ENCODE assay signal across 7 mouse cellular contexts in the genomic region with DNA sequence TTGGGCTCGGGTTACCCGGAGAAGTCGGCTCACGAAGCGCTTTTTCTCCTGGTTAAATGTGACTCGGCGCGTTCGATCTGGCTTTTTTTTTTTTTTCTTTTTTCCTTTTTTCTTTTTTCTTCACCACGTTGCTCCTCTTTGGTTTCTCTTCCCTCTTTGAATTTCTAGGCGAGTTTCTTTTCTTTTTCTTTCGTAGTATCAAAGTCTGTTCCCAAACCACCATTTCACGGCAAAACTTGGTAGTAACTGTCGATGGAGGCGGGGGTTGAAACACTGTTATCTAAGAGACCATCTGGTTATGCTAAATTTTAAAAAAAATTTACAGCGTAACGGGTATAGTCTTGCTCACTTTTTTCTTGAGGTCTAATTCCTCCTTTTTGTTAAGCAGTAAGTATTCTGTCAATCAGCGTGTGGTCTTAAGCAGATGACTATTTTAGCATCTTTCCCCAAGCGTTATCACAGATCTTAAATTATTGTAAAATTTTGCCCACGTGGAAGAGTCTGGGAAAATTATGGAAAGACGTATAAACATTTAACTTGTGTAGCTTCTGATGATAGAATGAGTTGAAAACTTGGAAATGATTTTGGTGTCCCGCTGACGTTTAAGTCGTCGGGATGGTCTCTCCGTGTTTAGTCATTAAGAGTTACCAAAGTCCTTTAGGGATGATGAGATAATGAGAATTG. TPM values are rescaled to one million over a fixed set of nuclear protein-coding genes. Genes with fewer than 3 reads are reported as not detected.
DNase-seq lines count a peak whose midpoint lies in the region; ATAC-seq lines count a peak whose summit lies in the region.

No protein-coding gene starts in this region.

- peak overlapping the region; percentile 48 for H3K4me2 ChIP-seq in embryonic facial prominence, embryonic 11.5 days (ENCODE audit: low read depth, low read length)
- peak overlapping the region; percentile 73 for H3K4me2 ChIP-seq in intestine, embryonic 15.5 days (replicated peaks)
- peak overlapping the region; percentile 77 for H3K4me2 ChIP-seq in neural tube, embryonic 13.5 days

- WGBS in embryonic facial prominence, embryonic 11.5 days: 2% methylated on average over 26 of the region's 26 CpGs
- 1% methylated on average over 26 of the region's 26 CpGs for WGBS in intestine, embryonic 15.5 days
- 2% methylated on average over 26 of the region's 26 CpGs for WGBS in neural tube, embryonic 13.5 days

- H3K27me3 ChIP-seq in embryonic facial prominence, embryonic 11.5 days (ENCODE audit: control insufficient read depth, insufficient read depth, low read length): no peaks in the 10 kb centered on the region
- no peaks in the 10 kb centered on the region for H3K27me3 ChIP-seq in intestine, embryonic 15.5 days (replicated peaks)
- 0 out of 2 replicates have a peak, but pooled peaks cover 6% of the 10 kb centered on the region for H3K27me3 ChIP-seq in neural tube, embryonic 13.5 days

- peak overlapping the region; percentile 71 for H3K27ac ChIP-seq in embryonic facial prominence, embryonic 11.5 days (replicated peaks; ENCODE audit: low read depth, low read length)
- H3K27ac ChIP-seq in intestine, embryonic 15.5 days: peak overlapping the region; percentile 93
- H3K27ac ChIP-seq in neural tube, embryonic 13.5 days (replicated peaks): peak overlapping the region; percentile 92

- H3K4me3 ChIP-seq in embryonic facial prominence, embryonic 11.5 days (ENCODE audit: low read depth, low read length): peak overlapping the region; percentile 89
- H3K4me3 ChIP-seq in intestine, embryonic 15.5 days (replicated peaks): peak overlapping the region; percentile 93
- peak overlapping the region; percentile 77 for H3K4me3 ChIP-seq in neural tube, embryonic 13.5 days

- ATAC-seq in embryonic facial prominence, embryonic 11.5 days (replicated peaks; ENCODE audit: insufficient number of reproducible peaks, low FRiP score, low TSS enrichment, low read depth): no peak
- ATAC-seq in intestine, embryonic 15.5 days: no peak
- ATAC-seq in neural tube, embryonic 13.5 days (ENCODE audit: low read depth): no peak

- no peaks in the 10 kb centered on the region for H3K9me3 ChIP-seq in embryonic facial prominence, embryonic 11.5 days (replicated peaks; ENCODE audit: control insufficient read depth, low read length)
- H3K9me3 ChIP-seq in intestine, embryonic 15.5 days: no peaks in the 10 kb centered on the region
- no peaks in the 10 kb centered on the region for H3K9me3 ChIP-seq in neural tube, embryonic 13.5 days

- DNase-seq in right cerebral cortex, adult 18-20 months: peak; percentile 25
- no peak for DNase-seq in right cerebral cortex, postnatal 10 days (ENCODE audit: low spot score in 2 of 2)
- peak; percentile 24 for DNase-seq in embryonic facial prominence, embryonic 11.5 days (ENCODE audit: low spot score)
- no peak for DNase-seq in right cerebral cortex, postnatal 36 days (ENCODE audit: low spot score in 2 of 2)
- no peak for DNase-seq in layer of hippocampus, adult 9-11 months

- no peaks in the 10 kb centered on the region for H3K36me3 ChIP-seq in embryonic facial prominence, embryonic 11.5 days (replicated peaks; ENCODE audit: control insufficient read depth, insufficient read depth, low read depth, low read length)
- H3K36me3 ChIP-seq in intestine, embryonic 15.5 days: no peaks in the 10 kb centered on the region
- no peaks in the 10 kb centered on the region for H3K36me3 ChIP-seq in neural tube, embryonic 13.5 days

- peak overlapping the region; percentile 86 for H3K9ac ChIP-seq in embryonic facial prominence, embryonic 11.5 days (replicated peaks; ENCODE audit: low read length)
- H3K9ac ChIP-seq in intestine, embryonic 15.5 days: peak overlapping the region; percentile 93
- H3K9ac ChIP-seq in neural tube, embryonic 13.5 days: peak overlapping the region; percentile 82

- no peaks in the 10 kb centered on the region for H3K4me1 ChIP-seq in embryonic facial prominence, embryonic 11.5 days (ENCODE audit: control insufficient read depth, insufficient read depth, low read length)
- 0 out of 2 replicates have a peak, but pooled peaks cover 2% of the 10 kb centered on the region for H3K4me1 ChIP-seq in intestine, embryonic 15.5 days (replicated peaks)
- peaks cover 29% of the 10 kb centered on the region for H3K4me1 ChIP-seq in neural tube, embryonic 13.5 days (replicated peaks)

RNA-seq across cellular contexts. Expression of a gene that starts 0.8 kb away (rescaled TPM):
- polyA plus RNA-seq in embryonic facial prominence, embryonic 11.5 days (2014; fragmentation: Nextera tagmentation; extraction: Ambion mirVana): 16.5 and 17.9 TPM in 2 replicates
- polyA plus RNA-seq in intestine, embryonic 15.5 days (2015; fragmentation: Nextera tagmentation; extraction: Ambion mirVana): 8.3 and 9.1 TPM in 2 replicates
- polyA plus RNA-seq in neural tube, embryonic 13.5 days (2015; fragmentation: Nextera tagmentation; extraction: Ambion mirVana): 8.7 and 11.2 TPM in 2 replicates

RNA-seq across cellular contexts. Expression of a gene that starts 7.3 kb away (rescaled TPM):
- 8.6 and 10.7 TPM in 2 replicates for polyA plus RNA-seq in embryonic facial prominence, embryonic 11.5 days (2014; fragmentation: Nextera tagmentation; extraction: Ambion mirVana)
- 4.2 and 5.0 TPM in 2 replicates for polyA plus RNA-seq in intestine, embryonic 15.5 days (2015; fragmentation: Nextera tagmentation; extraction: Ambion mirVana)
- 110 and 124 TPM in 2 replicates for polyA plus RNA-seq in neural tube, embryonic 13.5 days (2015; fragmentation: Nextera tagmentation; extraction: Ambion mirVana)

Comparison
In these comparisons a context has a peak if more than half of its experiments do, and no peak if none do; other contexts are left out.
1. DNase-seq: peak in right cerebral cortex, adult 18-20 months (single experiment) and embryonic facial prominence, embryonic 11.5 days (single experiment); none in right cerebral cortex, postnatal 10 days (0 of 2), right cerebral cortex, postnatal 36 days (0 of 2) and layer of hippocampus, adult 9-11 months (single experiment).
2. Peak in every context shown above with its lines, with median percentiles within 50 percentile points of each other: H3K27ac ChIP-seq, H3K4me2 ChIP-seq, H3K4me3 ChIP-seq and H3K9ac ChIP-seq.